Mouse (Mus musculus): ENCODE measurements around the gene Mrtfb.

DNA sequence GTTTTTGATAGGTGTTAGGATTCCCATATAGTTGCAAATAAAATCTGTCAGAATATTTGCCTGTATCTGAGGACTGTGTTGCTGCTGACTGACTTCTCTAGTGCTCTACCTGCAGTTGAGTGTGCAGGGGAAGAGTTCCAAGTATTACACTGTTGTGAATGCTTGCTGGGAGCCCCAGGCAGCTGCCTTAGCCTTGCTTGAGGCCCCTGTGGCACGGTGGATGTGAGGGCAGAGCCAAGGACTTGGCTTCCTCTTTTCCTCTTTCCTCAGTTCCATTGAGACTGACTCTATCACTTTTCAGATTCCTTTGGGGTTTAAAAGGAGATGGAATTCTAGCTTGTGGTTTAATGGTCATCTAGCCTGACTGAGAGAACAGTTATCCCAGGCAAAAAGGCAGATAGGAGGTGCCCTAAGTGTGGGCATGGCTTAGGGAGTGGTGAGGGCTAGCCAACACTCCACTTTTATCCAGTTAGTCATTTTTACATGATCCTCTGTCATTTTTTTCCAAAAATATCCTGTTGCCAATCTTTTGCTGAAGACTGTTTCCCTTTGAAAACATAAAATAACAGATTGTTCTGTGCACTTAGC is 53.9 kb downstream of the Mrtfb start:
- TF ChIP-seq CTCF (IDR thresholded peaks at IDR 0.05; ENCODE audit: control insufficient read depth, insufficient read depth, low read length) (no peak), POLR2A (IDR thresholded peaks at IDR 0.05; ENCODE audit: borderline replicate concordance, control insufficient read depth, low read depth, low read length) (no peak)

Measured in bone marrow, adult 2 months (tissue).